Mouse (Mus musculus) spleen, adult 2 months (tissue): ENCODE measurements around the gene Preb.

Experiments
- CTCF ChIP-seq: fragments of 200-500 bp; IDR thresholded peaks from 2 replicates; pipeline ENCODE4 v1.5.1; 2011; ENCODE audit warnings: mild to moderate bottlenecking, inconsistent platforms; ENCODE audit not compliant: insufficient read depth, insufficient read length, insufficient replicate concordance; ENCODE audit errors: extremely low read depth
- POLR2A ChIP-seq: fragments of 200-500 bp; IDR thresholded peaks from 2 replicates; pipeline ENCODE4 v1.6.1; 2011; ENCODE audit warnings: low read depth, low read length, inconsistent platforms

DNA sequence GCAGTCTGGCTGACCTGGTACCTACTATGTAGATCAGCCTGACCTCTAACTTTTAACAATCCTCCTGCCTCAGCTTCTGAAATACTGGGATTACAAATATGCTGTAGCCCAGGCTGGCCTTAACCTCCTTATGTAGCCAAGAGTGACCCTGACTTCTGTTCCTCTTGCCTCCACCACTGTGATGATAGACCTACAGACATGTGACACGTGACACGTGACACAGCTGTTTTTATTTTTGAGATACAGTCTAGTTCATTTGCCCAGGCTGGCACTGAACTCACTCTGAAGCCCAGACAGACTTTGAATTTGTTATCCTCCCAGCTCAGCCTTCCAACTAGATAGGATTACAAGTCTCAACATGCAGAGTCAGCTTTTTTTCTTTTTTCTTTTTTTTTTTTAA is 40.8 kb upstream of the Preb start:
- TF ChIP-seq CTCF (no peak), POLR2A (no peak)
